Mouse (Mus musculus) ZHBTc4 (cell line): ENCODE results near the gene Cd84.
"Not testable (repeated sequence)": the region's sequence is repeated elsewhere in the genome, so short reads cannot be mapped to it uniquely, and the experiment has no call there.

Experiments
- DNase-seq: peaks from one replicate; pipeline ENCODE4 v3.0.0-alpha.2; 2011; ENCODE audit warnings: low read depth, low spot score

Cd84 gene

GRCm38 (mm10) chr1:171839488-171839887 lies at the start of gene Cd84:
Gene Cd84, plus strand, starts transcription at chr1:171839697.
- no peak for DNase-seq

- DNase-seq: no peak
These were observed 48.0 kb upstream of the Cd84 start for GRCm38 (mm10) chr1:171791491-171791890.

- no peak for DNase-seq
These were observed 43.3 kb upstream of the Cd84 start for GRCm38 (mm10) chr1:171796185-171796584.

DNA sequence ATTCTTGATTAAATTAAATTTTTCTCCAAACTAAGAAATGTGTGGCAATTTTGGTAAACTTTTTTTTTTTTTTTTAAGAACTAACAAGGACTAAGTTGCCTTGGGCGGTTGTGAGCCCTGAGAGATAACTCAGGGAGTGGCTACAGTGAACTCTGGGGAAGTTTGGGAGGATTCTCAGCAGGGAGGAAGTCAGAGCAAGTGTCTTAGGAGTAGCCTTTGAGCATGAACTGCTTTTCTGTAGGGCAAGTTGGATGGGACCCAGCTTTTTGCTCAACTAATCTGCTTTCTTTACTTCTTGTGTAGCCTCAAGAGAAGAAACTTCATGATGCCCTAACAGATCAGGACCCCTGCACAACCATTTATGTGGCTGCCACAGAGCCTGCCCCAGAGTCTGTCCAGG lies 41.7 kb upstream of the Cd84 start:
- DNase-seq: no peak

- DNase-seq: no peak
These were observed 39.8 kb upstream of the Cd84 start for GRCm38 (mm10) chr1:171799648-171800047.

DNA sequence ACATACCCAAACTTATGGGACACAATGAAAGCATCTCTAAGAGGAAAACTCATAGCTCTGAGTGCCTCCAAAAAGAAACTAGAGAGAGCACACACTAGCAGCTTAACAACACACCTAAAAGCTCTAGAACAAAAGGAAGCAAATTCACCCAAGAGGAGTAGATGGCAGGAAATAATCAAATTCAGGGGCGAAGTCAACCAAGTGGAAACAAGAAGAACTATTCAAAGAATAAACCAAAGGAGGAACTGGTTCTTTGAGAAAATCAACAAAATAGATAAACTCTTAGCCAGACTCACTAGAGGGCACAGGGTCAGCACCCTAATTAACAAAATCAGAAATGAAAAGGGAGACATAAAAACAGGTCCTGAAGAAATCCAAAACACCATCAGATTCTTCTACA lies 28.4 kb upstream of the Cd84 start:
- DNase-seq: not testable (repeated sequence)

GRCm38 (mm10) chr1:171815545-171816439 lies 23.7 kb upstream of the Cd84 start:
- peak; percentile 76 for DNase-seq

DNA sequence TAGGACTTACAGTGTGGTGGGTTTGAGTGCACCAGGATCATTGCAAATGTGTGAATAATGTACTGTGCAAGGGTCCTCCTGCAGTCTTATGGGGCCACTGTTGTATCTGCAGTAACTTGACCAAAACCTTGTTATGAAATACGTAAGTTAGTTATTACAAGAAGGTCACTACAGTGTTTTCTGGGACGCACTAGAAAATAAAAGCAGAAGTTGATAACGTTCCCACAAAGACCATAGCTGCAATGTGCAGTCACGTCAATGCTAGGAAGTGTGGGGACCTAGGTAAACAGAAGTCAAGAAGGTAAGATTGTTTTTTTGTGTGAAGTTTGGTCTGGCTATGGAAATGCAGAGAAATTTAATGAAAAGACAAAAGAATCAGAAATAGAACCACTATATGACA lies 22.5 kb upstream of the Cd84 start:
- no peak for DNase-seq

DNA sequence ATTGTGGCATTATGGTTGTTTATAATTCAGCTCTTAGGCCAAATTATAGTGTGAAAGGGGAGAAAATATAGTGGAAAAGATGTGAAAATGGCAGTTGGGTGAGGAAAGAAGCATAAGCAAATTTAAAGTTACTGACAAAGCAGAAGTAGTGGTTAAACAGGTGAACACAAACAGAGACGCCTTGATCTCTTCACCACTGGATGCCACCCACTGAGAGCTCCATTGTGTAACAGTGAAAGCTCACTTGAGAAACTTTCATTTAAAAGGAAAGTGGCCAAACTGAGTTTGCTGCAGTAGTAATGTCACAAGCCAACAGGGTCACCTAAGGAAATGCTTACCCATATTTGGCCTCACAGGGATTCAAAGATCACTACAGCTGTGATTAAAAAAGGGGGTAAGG lies 18.2 kb upstream of the Cd84 start:
- peak; percentile 76 for DNase-seq

DNA sequence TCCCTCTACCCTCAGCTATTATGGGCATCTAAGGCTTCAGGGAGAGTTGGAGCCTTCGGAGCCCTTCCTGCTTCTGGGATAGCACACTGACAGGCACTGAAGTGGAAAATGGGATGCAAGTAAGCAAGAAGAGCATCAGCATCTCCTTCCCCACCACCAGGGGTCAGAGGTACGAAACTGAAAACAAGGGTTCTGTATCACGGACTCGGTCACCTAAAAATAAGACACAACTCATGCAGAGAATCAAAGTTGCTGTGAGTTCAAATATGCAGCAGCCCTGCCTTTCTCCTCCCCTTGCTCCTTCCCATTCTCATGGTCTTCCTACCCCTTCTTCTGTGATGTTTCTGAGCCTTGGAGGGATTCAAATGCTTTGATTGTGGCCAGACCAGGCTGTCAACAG lies 14.0 kb upstream of the Cd84 start:
- DNase-seq: peak; percentile 51

GRCm38 (mm10) chr1:171826164-171826563 lies 13.3 kb upstream of the Cd84 start:
- peak; percentile 55 for DNase-seq

GRCm38 (mm10) chr1:171827674-171828073 lies 11.8 kb upstream of the Cd84 start:
- peak; percentile 7 for DNase-seq

DNA sequence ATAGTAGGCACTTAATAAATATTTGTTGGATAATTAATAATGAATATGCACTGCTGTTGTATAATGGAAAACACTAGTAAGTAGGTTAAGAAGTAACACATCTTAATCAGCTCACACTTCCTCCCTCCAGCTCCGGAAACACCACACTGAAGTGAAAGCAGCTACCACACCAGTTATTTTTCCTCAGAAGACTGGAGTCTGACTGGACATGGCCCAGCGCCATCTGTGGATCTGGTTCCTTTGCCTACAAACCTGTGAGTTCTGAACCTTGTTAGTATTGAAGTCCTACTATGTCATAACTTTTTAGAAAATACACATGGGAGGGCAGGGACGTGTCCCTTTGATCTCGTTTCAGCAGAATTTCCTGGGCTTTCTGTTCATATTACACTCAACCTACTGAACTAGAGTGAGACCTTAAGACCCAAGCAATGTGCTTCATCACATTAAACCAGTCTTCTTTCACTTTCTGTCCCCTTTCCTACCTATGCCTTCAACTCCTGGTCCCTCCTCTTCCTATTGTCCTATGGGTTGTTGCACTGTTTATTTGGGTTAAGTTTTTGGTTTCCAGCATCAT lies 1.0 kb downstream of the Cd84 start:
- DNase-seq: no peak

GRCm38 (mm10) chr1:171845035-171845754 lies 5.7 kb downstream of the Cd84 start:
- no peak for DNase-seq

DNA sequence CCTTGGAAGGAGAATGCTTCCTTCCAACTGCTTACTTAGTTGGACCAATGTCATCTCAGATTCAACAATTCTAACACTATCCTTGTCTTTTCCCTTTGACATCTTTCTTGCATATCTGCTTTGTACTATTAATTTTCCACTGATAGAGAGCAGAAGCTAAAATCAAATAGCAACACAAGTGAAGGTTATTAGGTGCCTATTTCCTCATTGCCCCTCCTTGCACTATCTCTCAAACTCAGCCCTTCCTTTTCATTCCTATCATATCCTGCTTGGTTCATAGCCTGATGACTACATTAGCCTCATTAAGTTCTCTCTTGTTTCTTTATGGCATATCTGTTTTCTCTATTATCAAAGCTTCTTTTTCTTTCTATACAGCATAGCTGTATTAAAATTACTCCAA lies 8.7 kb downstream of the Cd84 start:
- DNase-seq: no peak

GRCm38 (mm10) chr1:171848757-171849156 lies 9.3 kb downstream of the Cd84 start:
- DNase-seq: no peak

- DNase-seq: no peak
These were observed 10.0 kb downstream of the Cd84 start for GRCm38 (mm10) chr1:171849454-171849853.

- no peak for DNase-seq
These were observed 26.0 kb downstream of the Cd84 start for GRCm38 (mm10) chr1:171865467-171865866.

DNA sequence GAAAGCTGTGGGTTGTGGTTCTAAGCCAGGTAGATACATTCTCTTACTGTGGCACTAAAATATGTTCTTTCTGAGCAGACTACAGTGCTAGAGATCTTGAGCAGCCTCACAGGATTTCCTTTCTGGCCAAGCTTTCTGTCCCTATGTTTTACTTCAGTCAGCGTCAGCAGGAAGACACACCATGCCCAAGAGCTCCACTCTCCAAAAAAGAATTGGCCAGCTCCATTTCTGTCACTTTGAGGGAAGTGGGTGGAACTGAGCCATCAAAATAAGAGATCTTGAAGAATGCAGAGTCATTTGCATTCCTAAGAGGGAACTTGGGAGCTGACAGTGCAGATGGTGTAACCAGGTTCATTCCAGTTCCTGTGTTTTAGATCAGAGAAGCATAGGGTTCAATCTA lies 47.5 kb downstream of the Cd84 start:
- peak; percentile 32 for DNase-seq

GRCm38 (mm10) chr1:171895364-171895763 lies 55.9 kb downstream of the Cd84 start, which contains the start of gene Gm10521:
Gene Gm10521, plus strand, starts transcription at chr1:171895664.
- not testable (repeated sequence) for DNase-seq

GRCm38 (mm10) chr1:171904011-171904410 lies 64.5 kb downstream of the Cd84 start:
- peak; percentile 57 for DNase-seq
